Mouse (Mus musculus) thymus, adult 2 months (tissue): Measurements from ENCODE around the gene Tmc8.

ENCODE experiments used
- CTCF ChIP-seq: fragments of 200-500 bp; IDR thresholded peaks from 2 replicates; pipeline ENCODE4 v1.5.1; 2012; ENCODE audit warnings: mild to moderate bottlenecking, control low read depth, low read length, moderate library complexity, borderline replicate concordance; ENCODE audit not compliant: control insufficient read depth, poor library complexity, insufficient read depth; ENCODE audit errors: extremely low read depth
- POLR2A ChIP-seq: fragments of 200-500 bp; IDR thresholded peaks from 2 replicates; pipeline ENCODE4 v1.6.1; 2012; ENCODE audit warnings: mild to moderate bottlenecking, low read length, control low read depth, moderate library complexity; ENCODE audit not compliant: control insufficient read depth, poor library complexity, insufficient read depth; ENCODE audit errors: extremely low read depth

- TF ChIP-seq CTCF (no peak), POLR2A (no peak)
Observed at GRCm38 (mm10) chr11:117748628-117749027, 33.2 kb upstream of the Tmc8 start.
